Mouse (Mus musculus) splenic B cell, adult 2 months (primary cell): Measurements from ENCODE around the gene Reck.

Source experiments
- DNase-seq: peaks from one replicate; pipeline ENCODE4 v3.0.0-alpha.2; 2011; ENCODE audit warnings: low read depth, low spot score
- H3K27me3 ChIP-seq: 2 replicates; pipeline ENCODE4 v1.6.1; 2012; ENCODE audit warnings: mild to moderate bottlenecking, low read length, moderate library complexity, mixed read lengths; ENCODE audit not compliant: control insufficient read depth, poor library complexity, insufficient read depth, severe bottlenecking
- H3K36me3 ChIP-seq: 2 replicates; pipeline ENCODE4 v1.6.1; 2012; ENCODE audit warnings: mild to moderate bottlenecking, low read length, moderate library complexity, mixed read lengths; ENCODE audit not compliant: control insufficient read depth, poor library complexity, insufficient read depth, severe bottlenecking

Gene Reck

DNA sequence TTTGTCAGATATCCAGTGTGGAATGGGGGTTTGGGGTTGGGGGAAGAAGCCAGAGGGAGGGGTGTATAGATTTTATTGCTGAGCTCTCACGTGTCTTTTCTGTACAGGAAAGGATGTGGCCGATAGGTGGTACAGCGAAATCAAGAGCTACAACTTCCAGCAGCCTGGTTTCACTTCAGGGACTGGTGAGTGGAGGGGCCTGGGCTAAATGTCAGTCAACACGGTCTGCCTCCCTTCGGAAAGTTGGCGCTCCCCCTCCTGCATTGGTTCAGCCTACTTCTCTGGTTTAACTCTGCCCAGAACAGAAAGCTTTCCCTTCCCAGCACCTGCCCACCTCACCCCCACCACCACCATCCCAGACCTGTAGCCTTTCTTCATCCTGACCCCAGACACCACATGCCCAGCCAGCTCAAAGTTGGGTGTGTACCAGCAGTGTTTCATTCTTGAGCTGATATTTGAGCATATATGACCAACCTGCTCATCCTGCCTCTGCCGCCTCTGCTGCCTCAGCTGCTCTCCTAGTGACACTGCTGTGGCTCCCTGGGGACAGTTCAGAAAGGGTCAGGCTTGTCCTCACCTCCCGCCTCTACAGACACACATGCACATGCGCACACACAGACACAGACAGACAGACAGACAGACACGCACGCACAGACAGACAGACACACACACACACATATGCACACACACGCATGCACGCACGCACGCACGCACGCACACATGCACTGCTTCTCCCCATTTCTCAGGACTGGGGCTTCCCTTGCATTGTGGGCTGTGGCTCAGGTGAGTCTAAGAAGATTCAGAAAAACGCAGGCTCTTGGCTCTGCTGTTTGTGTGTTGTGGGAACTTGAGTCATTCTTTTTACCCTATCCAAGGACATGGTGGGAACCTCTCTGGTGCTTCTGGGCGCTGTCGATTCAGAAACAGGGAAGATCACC, 95.3 kb downstream of the Reck start:
- Histone ChIP-seq H3K27me3 (no peaks in the 10 kb centered on the region), H3K36me3 (no peaks in the 10 kb centered on the region)
- DNase-seq, result peak; percentile 63

DNA sequence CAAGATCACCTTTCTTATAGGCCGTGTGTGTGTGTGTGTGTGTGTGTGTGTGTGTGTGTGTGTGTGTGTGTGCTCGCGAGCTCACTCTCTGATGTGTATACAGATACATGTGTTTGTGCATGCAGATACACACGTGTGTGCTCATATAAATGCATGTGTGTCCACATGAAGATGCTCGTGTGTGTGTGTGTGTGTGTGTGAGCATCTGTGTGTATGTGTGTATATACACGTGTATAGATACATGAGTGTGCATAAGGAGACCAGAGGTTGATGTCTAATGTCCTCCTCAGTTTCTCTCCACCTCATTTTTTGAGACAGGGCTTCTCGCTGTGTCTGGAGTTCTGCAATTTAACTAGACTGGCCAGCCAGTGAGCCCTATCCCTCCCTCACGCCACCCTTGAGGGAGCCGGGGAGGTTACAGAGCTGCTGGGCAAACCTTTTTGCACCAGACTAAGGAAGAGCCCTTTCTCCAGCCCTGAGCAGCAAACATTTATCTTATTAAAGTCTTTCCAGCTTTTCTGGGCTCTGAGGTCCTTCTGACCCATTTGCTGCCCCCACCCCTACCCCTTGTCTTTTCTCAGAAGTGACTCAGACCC, 96.3 kb downstream of the Reck start:
- Histone ChIP-seq H3K27me3 (no peaks in the 10 kb centered on the region), H3K36me3 (no peaks in the 10 kb centered on the region)
- DNase-seq, result no peak

DNA sequence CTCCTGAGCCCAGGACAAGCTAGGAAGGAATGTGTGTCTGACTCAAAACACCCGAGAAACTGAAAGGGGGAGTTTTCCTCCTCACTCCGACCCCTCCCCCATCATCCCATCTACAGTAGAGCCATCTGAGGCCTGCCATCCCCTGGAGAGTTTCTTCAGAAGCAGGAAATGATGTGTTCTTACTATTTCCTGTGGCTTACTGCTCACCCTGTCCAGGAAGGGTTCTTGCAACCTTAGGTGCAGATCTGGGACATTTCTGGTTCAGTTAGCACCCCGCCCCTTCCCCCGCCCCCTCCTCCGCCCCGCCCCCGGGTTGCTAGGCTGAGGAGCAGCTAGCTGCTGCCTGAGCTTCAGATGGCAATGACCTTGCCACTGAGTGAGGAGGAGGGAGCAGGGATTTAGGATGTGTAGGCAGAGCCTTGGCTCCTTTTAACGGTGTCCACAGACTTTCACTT, 96.8 kb downstream of the Reck start:
- no peaks in the 10 kb centered on the region for H3K27me3 ChIP-seq
- DNase-seq, result peak; percentile 89
- no peaks in the 10 kb centered on the region for H3K36me3 ChIP-seq

DNA sequence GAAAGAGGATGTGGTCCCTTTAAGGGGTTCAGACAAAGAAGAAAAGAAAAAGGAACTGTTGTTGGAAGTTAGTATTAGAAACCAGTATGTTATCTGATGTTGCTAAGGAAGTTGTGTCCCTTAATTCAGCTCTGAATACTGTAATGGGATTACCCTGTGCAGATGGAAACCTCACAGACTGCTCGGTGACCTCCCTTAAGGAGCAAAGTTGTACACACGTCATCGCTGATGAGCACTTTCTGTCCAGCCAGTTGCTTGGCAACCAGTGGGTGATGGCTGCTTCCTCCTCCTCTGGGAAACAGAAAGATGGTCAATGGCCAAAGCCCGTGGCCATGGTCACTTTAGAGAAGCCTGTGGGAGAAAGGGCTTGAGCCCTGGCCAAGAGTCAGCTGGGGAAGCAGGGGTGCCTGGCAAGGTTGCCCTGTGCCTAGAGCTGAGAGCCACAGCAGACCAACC, 98.2 kb downstream of the Reck start:
- DNase-seq, result peak; percentile 92
- no peaks in the 10 kb centered on the region for H3K36me3 ChIP-seq
- no peaks in the 10 kb centered on the region for H3K27me3 ChIP-seq

DNA sequence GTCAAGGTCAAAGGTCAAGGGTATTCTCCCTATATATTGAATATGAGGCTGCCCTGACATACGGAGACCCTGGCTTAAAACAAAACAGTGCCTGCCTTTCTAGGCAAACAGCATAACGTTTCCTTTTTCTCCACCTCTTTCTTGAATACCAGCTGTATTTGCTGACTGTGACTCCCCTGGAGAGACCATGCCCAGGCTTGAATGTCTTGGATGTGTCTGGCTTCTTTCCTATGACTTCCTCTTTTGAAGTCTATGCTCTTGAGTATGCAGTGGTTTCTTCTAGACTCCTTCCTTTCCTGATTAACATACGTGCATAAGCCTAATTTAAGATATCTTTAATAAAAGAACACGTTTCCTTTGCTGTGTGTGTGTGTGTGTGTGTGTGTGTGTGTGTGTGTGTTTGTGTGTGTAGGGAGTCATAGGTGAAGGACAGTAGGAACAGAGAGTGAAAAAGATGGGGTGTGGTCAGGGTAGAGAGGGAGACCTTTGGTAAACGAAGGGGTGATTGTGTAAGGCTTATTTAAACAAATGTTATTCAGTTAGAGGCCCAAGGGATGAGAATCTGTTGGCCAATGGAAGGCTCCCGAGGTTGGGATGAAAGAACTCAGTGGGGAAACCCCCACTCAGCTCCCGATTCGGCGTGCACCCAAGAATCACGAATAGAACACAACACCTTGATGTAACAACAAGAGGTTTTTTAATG, 99.7 kb downstream of the Reck start:
- Histone ChIP-seq H3K27me3 (no peaks in the 10 kb centered on the region), H3K36me3 (no peaks in the 10 kb centered on the region)
- DNase-seq, result peak; percentile 34

DNA sequence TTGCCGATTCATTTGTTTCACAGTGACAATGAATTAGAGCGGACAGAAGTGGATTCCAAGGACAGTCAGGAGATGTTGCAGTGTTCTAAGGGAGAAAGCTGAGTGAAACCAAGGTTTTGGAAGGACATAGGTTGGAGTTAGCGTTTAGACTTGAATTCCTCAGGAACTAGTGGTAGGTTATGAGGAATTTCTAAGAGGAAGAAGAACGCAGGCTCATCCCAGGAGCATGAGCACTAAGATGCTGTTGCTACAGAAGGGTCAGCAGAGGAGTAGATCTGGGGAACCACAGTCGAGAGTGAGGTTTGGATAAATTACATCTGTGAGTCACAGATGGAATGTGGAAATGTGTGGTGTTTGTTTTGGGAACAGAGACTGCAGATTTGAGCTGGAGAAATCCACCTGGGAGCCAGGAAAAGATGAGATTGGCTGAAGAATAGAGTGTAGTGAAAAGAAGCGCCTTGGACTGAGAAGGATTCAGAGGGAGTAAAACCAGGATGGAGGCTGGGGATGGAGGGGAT, 101.0 kb downstream of the Reck start:
- DNase-seq, result no peak
- H3K36me3 ChIP-seq, result no peaks in the 10 kb centered on the region
- no peaks in the 10 kb centered on the region for H3K27me3 ChIP-seq

DNA sequence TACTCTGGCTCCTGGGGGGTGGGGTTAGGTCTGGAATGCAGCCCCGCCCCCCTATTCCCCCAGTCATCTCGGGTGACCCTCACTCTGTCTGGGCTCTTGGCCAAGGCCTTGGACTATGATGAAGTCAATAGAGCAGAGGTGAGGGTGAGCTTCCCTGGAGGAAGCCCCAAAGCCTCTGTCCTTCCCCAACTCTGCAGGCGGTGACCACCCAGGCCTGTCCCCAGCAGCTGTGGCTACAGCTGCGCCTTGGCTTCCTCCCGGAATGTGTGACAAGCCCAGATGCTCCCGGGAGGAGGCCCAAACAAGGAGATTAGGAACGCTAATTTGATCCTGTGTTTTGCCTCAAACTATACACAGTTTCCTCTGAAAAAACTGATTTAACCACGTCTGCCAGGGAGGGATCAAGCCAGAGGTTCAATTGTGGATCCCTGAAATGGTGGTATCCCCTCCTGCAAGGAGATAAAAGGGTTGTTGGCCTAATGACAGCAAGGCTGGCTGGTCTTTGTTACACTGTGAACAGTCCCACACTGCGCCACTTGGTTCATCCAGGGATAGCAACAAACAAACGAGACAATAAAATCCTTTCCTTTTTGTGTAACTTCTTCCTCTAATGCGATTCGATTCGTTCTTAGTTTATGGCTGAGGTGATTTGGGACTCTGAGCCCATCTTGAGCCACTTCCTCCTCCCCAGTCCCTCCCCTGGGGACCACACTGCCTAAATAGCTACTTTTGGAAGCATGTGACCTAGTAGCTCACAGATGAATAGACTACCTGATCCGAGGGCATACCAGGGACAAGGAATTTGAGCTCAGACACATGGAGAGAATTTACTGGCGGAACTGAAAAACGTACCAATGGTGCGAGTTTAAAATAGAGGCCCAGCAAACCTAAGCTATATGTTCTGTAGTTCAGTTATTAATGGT, 103.5 kb downstream of the Reck start:
- no peaks in the 10 kb centered on the region for H3K36me3 ChIP-seq
- no peaks in the 10 kb centered on the region for H3K27me3 ChIP-seq
- peak; percentile 46 for DNase-seq

DNA sequence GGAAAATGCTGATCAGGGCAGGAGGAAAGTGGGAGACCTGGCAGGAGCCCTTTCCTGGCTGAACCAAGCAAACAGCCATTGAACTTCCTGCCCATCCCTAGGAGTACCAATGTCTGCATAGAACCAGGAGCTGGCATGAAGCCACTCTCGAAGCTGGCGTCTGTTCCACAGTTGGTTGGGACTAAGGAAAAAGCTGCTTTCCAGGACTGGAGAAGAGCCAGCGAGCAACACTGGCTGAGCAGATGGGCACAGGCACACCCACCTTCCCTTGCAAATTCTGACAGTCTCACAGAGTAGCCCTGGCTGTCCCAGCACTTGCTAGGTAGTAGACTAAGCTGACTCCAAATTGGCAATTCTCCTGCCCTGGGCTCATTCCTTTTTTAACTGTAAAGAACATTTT, 104.4 kb downstream of the Reck start:
- Histone ChIP-seq H3K27me3 (no peaks in the 10 kb centered on the region), H3K36me3 (no peaks in the 10 kb centered on the region)
- DNase-seq, result no peak

DNA sequence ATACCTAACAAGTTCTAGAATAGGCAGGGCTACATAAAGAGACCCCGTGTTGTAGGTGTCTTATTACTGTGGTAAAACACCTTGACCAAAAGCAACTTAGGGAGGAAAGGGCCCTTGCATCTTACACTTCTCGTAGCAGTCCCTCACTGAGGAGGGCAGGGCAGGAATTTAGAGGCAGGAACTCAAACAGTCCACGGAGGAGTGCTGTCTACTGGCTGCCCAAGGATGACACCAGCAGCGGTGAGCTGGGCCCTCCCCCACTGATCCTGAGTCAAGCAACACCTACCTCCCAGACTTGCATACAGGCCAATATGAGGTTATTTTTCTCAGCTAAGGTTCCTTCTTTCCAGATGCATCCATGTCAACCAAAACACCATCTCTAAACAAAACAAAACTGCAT, 104.9 kb downstream of the Reck start:
- Histone ChIP-seq H3K27me3 (no peaks in the 10 kb centered on the region), H3K36me3 (no peaks in the 10 kb centered on the region)
- DNase-seq, result no peak

DNA sequence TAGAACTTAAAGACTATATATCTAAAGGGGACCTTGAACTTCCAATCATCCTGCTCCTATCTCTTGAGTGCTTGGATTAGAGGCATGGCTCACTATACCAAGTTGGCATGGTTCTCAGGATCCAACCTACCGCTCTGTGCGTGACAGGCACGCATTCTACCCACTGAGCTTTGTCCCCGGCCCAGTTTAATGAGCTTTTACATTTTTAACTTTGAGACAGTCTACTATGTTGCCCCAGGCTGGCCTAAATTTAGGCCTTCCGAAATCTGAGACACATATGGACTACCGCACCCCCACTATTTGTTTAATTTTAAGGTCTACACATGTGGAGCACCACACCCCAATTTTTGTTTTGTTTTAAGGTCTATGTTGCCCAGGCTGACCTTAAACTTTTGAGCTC, 105.5 kb downstream of the Reck start:
- Histone ChIP-seq H3K36me3 (no peaks in the 10 kb centered on the region), H3K27me3 (no peaks in the 10 kb centered on the region)
- DNase-seq, result no peak

DNA sequence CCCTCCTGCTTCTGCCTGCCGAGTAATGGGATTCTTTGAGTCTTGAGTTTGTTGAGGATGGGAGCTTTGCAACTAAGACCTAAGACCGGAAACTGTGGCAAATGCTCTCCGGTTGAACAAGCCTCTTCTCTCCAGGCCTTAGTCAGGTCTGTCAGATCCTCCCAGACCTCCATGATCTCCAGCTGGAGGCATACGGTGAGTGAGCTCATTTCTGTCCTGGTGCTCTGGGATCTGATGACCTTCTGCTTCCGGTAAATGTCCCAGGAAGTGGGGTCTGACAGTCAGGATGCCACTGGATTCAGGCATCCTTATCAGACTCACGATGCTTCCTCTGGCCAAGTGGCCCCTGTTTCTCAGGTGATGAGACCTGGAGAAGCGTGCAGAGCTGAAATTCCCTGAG, 105.9 kb downstream of the Reck start:
- Histone ChIP-seq H3K27me3 (no peaks in the 10 kb centered on the region), H3K36me3 (no peaks in the 10 kb centered on the region)
- DNase-seq, result no peak

DNA sequence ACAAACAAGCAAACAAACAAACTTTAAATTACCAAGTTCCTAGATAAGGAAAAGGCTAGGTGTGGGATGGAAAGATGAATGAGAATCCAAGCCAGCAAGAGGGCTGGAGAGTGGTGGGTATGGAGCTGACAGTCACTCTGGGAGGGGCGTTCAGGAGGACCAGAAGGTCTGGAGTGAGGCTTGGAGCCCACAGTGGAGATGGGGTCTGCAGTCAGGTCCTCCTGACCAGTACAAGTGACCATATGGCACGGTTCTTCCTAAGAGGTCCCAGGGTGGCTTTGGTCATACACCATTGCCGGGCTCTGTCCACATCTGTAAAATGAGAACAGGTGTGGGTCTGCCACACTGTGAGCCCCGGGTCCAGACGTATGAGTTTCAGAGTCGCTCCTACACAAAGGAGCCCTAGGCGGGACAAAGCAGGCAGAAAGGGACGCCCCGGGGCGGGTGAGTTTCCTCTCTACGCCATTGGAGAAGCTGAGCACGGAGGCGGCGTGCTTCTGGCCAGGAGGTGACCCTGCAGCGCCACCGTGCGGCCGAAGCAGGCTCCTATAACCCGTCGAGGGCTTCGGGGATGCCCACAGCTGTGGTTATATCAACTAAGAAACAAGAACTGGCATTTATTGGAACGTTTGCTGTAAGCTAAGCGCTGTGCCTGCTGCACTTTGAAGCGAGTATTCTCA, 106.9 kb downstream of the Reck start:
- Histone ChIP-seq H3K27me3 (no peaks in the 10 kb centered on the region), H3K36me3 (no peaks in the 10 kb centered on the region)
- peak; percentile 96 for DNase-seq

DNA sequence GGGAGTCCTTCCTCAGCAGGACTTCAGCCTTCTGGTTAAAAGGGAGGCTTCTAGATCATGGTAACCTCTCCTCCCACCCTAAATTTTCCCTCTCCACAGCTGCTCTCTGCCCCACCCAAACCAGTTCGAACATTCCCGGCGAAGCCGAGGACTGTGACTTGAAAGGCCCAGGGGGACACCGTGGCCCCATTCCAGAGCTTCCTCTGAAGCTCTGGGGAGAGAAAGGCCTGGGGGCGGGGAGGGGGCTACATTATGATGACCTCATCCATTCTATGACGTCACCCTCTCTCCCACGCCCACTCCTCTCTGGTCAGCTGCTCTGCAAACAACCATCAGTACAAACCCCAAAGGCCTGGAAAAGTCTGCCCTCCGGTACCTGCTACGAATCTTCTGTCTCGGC, 107.9 kb downstream of the Reck start, which contains the start of gene Ccin:
Gene Ccin, plus strand, starts transcription at position 303 of the 400 bp plus-strand sequence.
- no peaks in the 10 kb centered on the region for H3K27me3 ChIP-seq
- H3K36me3 ChIP-seq, result no peaks in the 10 kb centered on the region
- no peak for DNase-seq
